Mouse (Mus musculus) heart, embryonic 14.5 days (tissue): Measurements from ENCODE around the gene Agrn. TPM values are rescaled to one million over a fixed set of nuclear protein-coding genes. Genes with fewer than 3 reads are reported as not detected.

Experiments used
- ATAC-seq: fragments of 200-750 bp; cut with Nextera tagmentation; 2 replicates; pipeline ENCODE4 v1.8.0; 2017; ENCODE audit warnings: low read depth, moderate TSS enrichment; ENCODE audit not compliant: insufficient number of reproducible peaks, insufficient read depth, low FRiP score
- H3K27ac ChIP-seq, 2 experiments: fragments of 200-500 bp in 1 of 2; fragments of 300-500 bp in 1 of 2; sonication (generic) in 1 of 2; replicated peaks in 1 of 2; 2 replicates each; pipeline ENCODE4 v1.5.1; 2012 to 2014; ENCODE audit warnings: low read depth in 2 of 2, low read length in 2 of 2, control low read depth in 1 of 2, mild to moderate bottlenecking in 1 of 2, mixed read lengths in 1 of 2; ENCODE audit not compliant: control insufficient read depth in 1 of 2, insufficient read depth in 1 of 2
- H3K27me3 ChIP-seq: fragments of 300-500 bp; sonication (generic); 2 replicates; pipeline ENCODE4 v1.6.1; 2014; ENCODE audit warnings: mild to moderate bottlenecking, low read length, control low read depth; ENCODE audit not compliant: control insufficient read depth, insufficient read depth
- H3K36me3 ChIP-seq: fragments of 300-500 bp; sonication (generic); 2 replicates; pipeline ENCODE4 v1.6.1; 2014; ENCODE audit warnings: mild to moderate bottlenecking, control low read depth, low read length, mixed read lengths; ENCODE audit not compliant: control insufficient read depth, insufficient read depth
- H3K4me1 ChIP-seq, 2 experiments: fragments of 200-500 bp in 1 of 2; fragments of 300-500 bp in 1 of 2; sonication (generic) in 1 of 2; 2 replicates each; pipeline ENCODE4 v1.6.1; 2012 to 2014; ENCODE audit warnings: low read length in 2 of 2, control low read depth in 1 of 2, mixed read lengths in 1 of 2; ENCODE audit not compliant: control insufficient read depth in 2 of 2, insufficient read depth in 2 of 2
- H3K4me2 ChIP-seq: fragments of 300-500 bp; sonication (generic); 2 replicates; pipeline ENCODE4 v1.6.1; 2014; ENCODE audit warnings: mild to moderate bottlenecking, low read length
- H3K4me3 ChIP-seq, 2 experiments: fragments of 200-500 bp in 1 of 2; fragments of 300-500 bp in 1 of 2; sonication (generic) in 1 of 2; 2 replicates each; pipeline ENCODE4 v1.5.1; 2012 to 2014; ENCODE audit warnings: low read length in 2 of 2, mild to moderate bottlenecking in 2 of 2, control low read depth in 1 of 2, low read depth in 1 of 2, moderate library complexity in 1 of 2; ENCODE audit not compliant: control insufficient read depth in 1 of 2, insufficient read depth in 1 of 2
- H3K9ac ChIP-seq: fragments of 300-500 bp; sonication (generic); 2 replicates; pipeline ENCODE4 v1.6.1; 2014; ENCODE audit warnings: mild to moderate bottlenecking, low read length
- H3K9me3 ChIP-seq: fragments of 300-500 bp; sonication (generic); 2 replicates; pipeline ENCODE4 v1.6.1; 2016; ENCODE audit warnings: low read length, control low read depth; ENCODE audit not compliant: control insufficient read depth
- WGBS: fragments of 180-500 bp; shearing (Covaris S2); extraction: QIAGEN DNeasy Blood & Tissue Kit; methylation state at CpG from one replicate; pipeline ENCODE4 v1.1.7; 2014; 5-methylcytosine and 5-hydroxymethylcytosine counted together
- polyA plus RNA-seq: library from polyadenylated mRNA; unstranded; fragments of >200 nt; fragmentation: Nextera tagmentation; extraction: Ambion mirVana; gene quantifications from 2 replicates; pipeline ENCODE4 v1.2.1, GENCODE M21; 2014

Gene Agrn
- 44.1 and 47.0 TPM in 2 replicates for polyA plus RNA-seq

DNA sequence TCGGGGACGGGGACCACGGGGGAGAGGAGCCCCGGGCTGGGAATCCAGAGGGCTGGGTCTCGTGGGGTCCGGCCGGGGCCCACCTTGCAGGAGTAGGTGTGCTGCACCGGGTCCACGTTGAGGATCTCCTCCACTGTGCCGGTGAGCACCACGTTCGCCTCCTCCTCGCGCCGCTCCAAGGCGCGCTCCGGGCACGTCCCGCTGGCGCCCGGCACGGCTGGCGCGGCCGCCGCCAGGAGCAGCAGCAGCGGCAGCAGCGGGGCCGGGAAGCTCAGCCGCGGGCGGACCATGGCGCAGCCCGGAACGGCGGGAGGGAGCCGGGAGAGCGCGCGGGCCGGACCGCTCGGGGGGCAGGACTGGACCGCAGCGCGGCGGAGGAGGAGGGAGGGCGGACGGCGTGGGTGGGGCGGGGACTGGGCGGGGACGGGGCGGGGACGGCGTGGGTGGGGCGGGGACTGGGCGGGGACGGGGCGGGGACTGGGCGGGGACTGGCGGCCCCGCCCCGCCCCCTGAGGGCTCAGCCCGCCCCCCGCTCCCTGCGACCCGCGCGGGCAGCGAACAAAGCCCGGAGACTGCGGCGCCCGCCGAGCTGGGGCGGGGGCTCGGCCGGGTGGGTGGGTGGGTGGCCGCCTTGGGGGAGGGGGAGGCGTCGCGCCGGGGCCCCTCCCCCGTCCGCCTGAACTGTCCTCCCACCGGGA is at the start of gene Agrn:
Gene Agrn, minus strand, starts transcription at position 358 of the 698 bp plus-strand sequence.
- Histone ChIP-seq H3K27ac (peak within 1 kb of the TSS; percentile 77 to 91), H3K4me2 (peak within 1 kb of the TSS; percentile 98), H3K9ac (peak within 1 kb of the TSS; percentile 94), H3K9me3 (no peaks in the 10 kb centered on the region), H3K4me3 (peak within 1 kb of the TSS; percentile 84 to 93), H3K36me3 (peaks cover 18% of the 10 kb centered on the region), H3K4me1 (peaks cover 30 to 45% of the 10 kb centered on the region in 2 experiments), H3K27me3 (no peaks in the 10 kb centered on the region)
- under 1% methylated on average over 46 of the region's 88 CpGs for WGBS
- peak; percentile 81 for ATAC-seq

- peak overlapping the region; percentile 82 to 99 for H3K4me3 ChIP-seq
- H3K9ac ChIP-seq = peak overlapping the region; percentile 80
- no peaks in the 10 kb centered on the region for H3K9me3 ChIP-seq
- peak overlapping the region; percentile 90 for H3K4me2 ChIP-seq
- H3K27me3 ChIP-seq = no peaks in the 10 kb centered on the region
- peaks cover 5 to 9% of the 10 kb centered on the region in 2 experiments; a peak in 3 of 4 replicates for H3K4me1 ChIP-seq
- peaks cover 60% of the 10 kb centered on the region for H3K36me3 ChIP-seq
- no peak overlapping the region for H3K27ac ChIP-seq
- WGBS = 30% methylated on average over 55 of the region's 60 CpGs
- no peak for ATAC-seq
Observed at GRCm38 (mm10) chr4:156236651-156237447, 39.6 kb upstream of the Agrn start.

GRCm38 (mm10) chr4:156235808-156236533 is 38.7 kb upstream of the Agrn start, which contains the start of gene Noc2l:
Gene Noc2l, plus strand, starts transcription at chr4:156236010.
- peaks cover 5 to 9% of the 10 kb centered on the region in 2 experiments; a peak in 3 of 4 replicates for H3K4me1 ChIP-seq
- peak within 1 kb of the TSS; percentile 57 to 88 for H3K27ac ChIP-seq
- whole genome bisulfite sequencing = under 1% methylated on average over 90 of the region's 90 CpGs
- H3K4me2 ChIP-seq = peak within 1 kb of the TSS; percentile 90
- no peaks in the 10 kb centered on the region for H3K9me3 ChIP-seq
- peak within 1 kb of the TSS; percentile 82 to 99 for H3K4me3 ChIP-seq
- peaks cover 60% of the 10 kb centered on the region for H3K36me3 ChIP-seq
- H3K9ac ChIP-seq = peak within 1 kb of the TSS; percentile 81
- no peaks in the 10 kb centered on the region for H3K27me3 ChIP-seq
- ATAC-seq = peak; percentile 74

- Histone ChIP-seq H3K27ac (peak overlapping the region in 1 of 2 experiments; percentile 88; a peak in 1 of 4 replicates), H3K4me3 (peak overlapping the region; percentile 38 to 99), H3K27me3 (no peaks in the 10 kb centered on the region), H3K4me2 (peak overlapping the region; percentile 90), H3K9me3 (no peaks in the 10 kb centered on the region), H3K4me1 (peaks cover 5 to 9% of the 10 kb centered on the region in 2 experiments; a peak in 3 of 4 replicates), H3K36me3 (peaks cover 60% of the 10 kb centered on the region), H3K9ac (peak overlapping the region; percentile 80)
- WGBS = under 1% methylated on average over 15 of the region's 15 CpGs
- no peak for ATAC-seq
Observed at GRCm38 (mm10) chr4:156235360-156235770, 38.1 kb upstream of the Agrn start.

- Histone ChIP-seq H3K27me3 (no peaks in the 10 kb centered on the region), H3K4me3 (peak within 1 kb of the TSS; percentile 65 to 99), H3K4me1 (peaks cover 5 to 9% of the 10 kb centered on the region in 2 experiments; a peak in 3 of 4 replicates), H3K9ac (peak within 1 kb of the TSS; percentile 81), H3K36me3 (peaks cover 59% of the 10 kb centered on the region), H3K27ac (peak within 1 kb of the TSS; percentile 17 to 88; a peak in 2 of 4 replicates), H3K9me3 (no peaks in the 10 kb centered on the region), H3K4me2 (peak within 1 kb of the TSS; percentile 90)
- ATAC-seq = peak; percentile 8; the same call in 1 of the 2 replicates
- 2% methylated on average over 30 of the region's 48 CpGs for WGBS
Observed at GRCm38 (mm10) chr4:156234701-156235213, 37.5 kb upstream of the Agrn start, which contains the start of gene Plekhn1. Gene Plekhn1, minus strand, starts transcription at chr4:156234857.

- H3K27ac ChIP-seq = peak overlapping the region; percentile 17 to 69; a peak in 2 of 4 replicates
- H3K4me3 ChIP-seq = peak overlapping the region; percentile 65 to 99
- H3K9me3 ChIP-seq = no peaks in the 10 kb centered on the region
- peaks cover 59% of the 10 kb centered on the region for H3K36me3 ChIP-seq
- H3K4me1 ChIP-seq = peaks cover 5 to 9% of the 10 kb centered on the region in 2 experiments; a peak in 3 of 4 replicates
- WGBS = 4% methylated on average over 17 of the region's 17 CpGs
- no peaks in the 10 kb centered on the region for H3K27me3 ChIP-seq
- no peak for ATAC-seq
- H3K4me2 ChIP-seq = peak overlapping the region; percentile 90
- H3K9ac ChIP-seq = peak overlapping the region; percentile 81
Observed at GRCm38 (mm10) chr4:156234021-156234501, 36.8 kb upstream of the Agrn start.
